Mouse (Mus musculus) olfactory bulb, adult 2 months (tissue): ENCODE results near the gene Usp49. TPM values are rescaled to one million over a fixed set of nuclear protein-coding genes. Genes with fewer than 3 reads are reported as not detected.

Experiments
- H3K27ac ChIP-seq: fragments of 200-500 bp; 2 replicates; pipeline ENCODE4 v1.5.1; 2012; ENCODE audit warnings: low read depth, low read length; ENCODE audit not compliant: insufficient read depth
- H3K4me1 ChIP-seq: fragments of 200-500 bp; 2 replicates; pipeline ENCODE4 v1.6.1; 2012; ENCODE audit warnings: low read length; ENCODE audit not compliant: control insufficient read depth, insufficient read depth
- H3K4me3 ChIP-seq: fragments of 200-500 bp; 2 replicates; pipeline ENCODE4 v1.5.1; 2012; ENCODE audit warnings: mild to moderate bottlenecking, low read depth, low read length, moderate library complexity; ENCODE audit not compliant: insufficient read depth
- CTCF ChIP-seq: fragments of 200-500 bp; IDR thresholded peaks from 2 replicates; pipeline ENCODE4 v1.5.1; 2012; ENCODE audit warnings: low read depth, mild to moderate bottlenecking, low read length, moderate library complexity; ENCODE audit not compliant: insufficient read depth
- POLR2A ChIP-seq: fragments of 200-500 bp; IDR thresholded peaks from 2 replicates; pipeline ENCODE4 v1.6.1; 2012; ENCODE audit warnings: mild to moderate bottlenecking, low read depth, low read length, moderate library complexity; ENCODE audit not compliant: insufficient read depth
- WGBS: fragments of 180-500 bp; shearing (Covaris S2); methylation state at CpG from one replicate; pipeline ENCODE4 v1.1.7; 2018; 5-methylcytosine and 5-hydroxymethylcytosine counted together
- polyA plus RNA-seq: library from polyadenylated mRNA; stranded (reverse); fragments of >200 nt; gene quantifications from 2 replicates; pipeline ENCODE4 v1.2.4, GENCODE M21; 2012; ENCODE audit warnings: low replicate concordance; ENCODE audit not compliant: missing spikeins, insufficient read depth, insufficient read length

Gene Usp49
- polyA plus RNA-seq, 1 experiment, result not detected

DNA sequence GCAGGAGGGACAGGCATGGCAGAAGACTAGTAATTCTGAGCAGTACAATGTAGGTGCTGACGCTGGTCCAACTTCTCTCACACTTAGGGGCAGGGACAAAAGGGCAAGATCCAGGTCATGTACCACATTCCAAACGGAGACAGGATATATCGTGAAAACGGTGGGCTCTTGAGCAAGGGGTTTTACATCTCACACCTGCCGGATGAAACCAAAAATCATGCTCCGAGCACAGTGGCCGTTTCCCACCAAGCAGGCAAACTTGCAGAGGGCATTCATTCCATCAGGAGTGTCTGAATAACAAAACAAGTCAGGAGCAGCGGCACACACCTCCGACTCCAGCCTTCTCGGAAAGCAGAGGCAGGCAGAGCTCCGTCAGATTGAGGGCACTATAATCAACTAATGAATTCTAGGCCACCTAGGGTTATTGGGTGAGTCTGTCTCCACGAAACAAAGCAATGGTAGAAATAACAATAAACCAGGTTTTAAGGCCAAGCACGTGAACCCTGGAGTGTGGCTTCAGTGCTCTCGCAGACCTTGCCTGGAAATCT, 105.1 kb downstream of the Usp49 start:
- Histone ChIP-seq H3K4me3 (no peak overlapping the region), H3K4me1 (peaks cover 20% of the 10 kb centered on the region), H3K27ac (no peak overlapping the region)
- TF ChIP-seq POLR2A, result no peak
- TF ChIP-seq CTCF, result no peak
- WGBS, result 82% methylated on average over 14 of the region's 14 CpGs

Other genes starting within 250 kb of the Usp49 start
- not detected in 2 replicates for gene Guca1b, start 245.3 kb upstream of the Usp49 start, polyA plus RNA-seq
- gene Guca1a, start 230.1 kb upstream of the Usp49 start, polyA plus RNA-seq, result not detected in 2 replicates
- gene AI661453, start 194.1 kb upstream of the Usp49 start, polyA plus RNA-seq, result not detected in 2 replicates
- not detected in 2 replicates for gene 1700001C19Rik, start 193.3 kb upstream of the Usp49 start, polyA plus RNA-seq
- gene Taf8, start 128.4 kb upstream of the Usp49 start, polyA plus RNA-seq, result not detected in 2 replicates
- gene Ccnd3, start 125.6 kb upstream of the Usp49 start, polyA plus RNA-seq, result 292 and 423 TPM in 2 replicates
- not detected in 2 replicates for gene Bysl, start 19.2 kb upstream of the Usp49 start, polyA plus RNA-seq
- not detected in 2 replicates for gene Med20, start 19.1 kb upstream of the Usp49 start, polyA plus RNA-seq
- not detected in 2 replicates for gene Gm20517, start 19.1 kb upstream of the Usp49 start, polyA plus RNA-seq
- gene Tomm6, start 57.7 kb downstream of the Usp49 start, polyA plus RNA-seq, result not detected in 2 replicates
- gene Frs3, start 58.3 kb downstream of the Usp49 start, polyA plus RNA-seq, result not detected in 2 replicates
- not detected in 2 replicates for gene Gm21981, start 63.8 kb downstream of the Usp49 start, polyA plus RNA-seq
- gene Prickle4, start 64.0 kb downstream of the Usp49 start, polyA plus RNA-seq, result not detected in 2 replicates
- gene Pgc, start 96.2 kb downstream of the Usp49 start, polyA plus RNA-seq, result not detected in 2 replicates
- gene Tfeb, start 106.3 kb downstream of the Usp49 start, polyA plus RNA-seq, result not detected in 2 replicates
- gene Mdfi, start 204.0 kb downstream of the Usp49 start, polyA plus RNA-seq, result not detected in 2 replicates